Mouse (Mus musculus) brain, embryonic 14.5 days (tissue): ENCODE measurements around the gene Dennd6b.
A peak's percentile ranks its signal among the peaks of the same experiment; 100 is the strongest.

Source experiments
- CTCF ChIP-seq: fragments of 200-500 bp; IDR thresholded peaks from 2 replicates; pipeline ENCODE4 v1.5.1; 2012; ENCODE audit warnings: inconsistent platforms, mild to moderate bottlenecking, moderate library complexity, borderline replicate concordance; ENCODE audit not compliant: insufficient read depth, insufficient read length; ENCODE audit errors: extremely low read depth
- POLR2A ChIP-seq: fragments of 200-500 bp; IDR thresholded peaks from 2 replicates; pipeline ENCODE4 v1.6.1; 2012; ENCODE audit warnings: mild to moderate bottlenecking, inconsistent platforms, borderline replicate concordance; ENCODE audit not compliant: poor library complexity, insufficient read depth, insufficient read length, severe bottlenecking; ENCODE audit errors: extremely low read depth

GRCm38 (mm10) chr15:89209886-89210761 lies 13.8 kb upstream of the Dennd6b start:
- peak; percentile 76; the same call in 1 of the 2 replicates for TF ChIP-seq CTCF
- no peak for TF ChIP-seq POLR2A
